Mouse (Mus musculus) urinary bladder, adult 2 months (tissue): ENCODE measurements around the gene Klf1. TPM values are rescaled to one million over a fixed set of nuclear protein-coding genes. Genes with fewer than 3 reads are reported as not detected.

ENCODE experiments used
- DNase-seq: peaks from one replicate; pipeline ENCODE4 v3.0.0; 2022; ENCODE audit warnings: low spot score
- polyA plus RNA-seq: library from polyadenylated mRNA; depleted of rRNA; stranded (reverse); fragments of >200 nt; gene quantifications from 2 replicates; pipeline ENCODE4 v1.2.3, GENCODE M21; 2012; rRNA removed

Klf1 gene
- polyA plus RNA-seq, 1 experiment = 0.15 TPM

DNA sequence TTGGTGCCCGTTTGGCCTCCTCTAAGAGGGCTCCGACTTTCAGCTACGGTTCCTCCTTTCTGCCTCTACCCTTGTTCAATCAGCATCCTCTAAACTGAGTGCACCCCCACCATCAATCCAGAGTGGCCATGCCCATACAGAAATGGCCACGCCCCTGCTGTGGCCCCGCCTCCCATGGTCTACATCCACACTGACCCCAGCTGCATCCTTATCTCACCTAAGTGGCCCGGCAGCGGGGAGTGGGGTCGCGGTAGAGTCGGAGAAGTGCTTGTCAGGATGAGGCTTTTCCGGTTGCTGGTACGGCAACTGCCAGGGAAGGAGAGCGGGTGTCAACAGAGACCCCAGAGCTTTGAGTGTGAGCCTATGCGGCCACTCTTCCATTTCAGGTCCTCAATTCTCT, 33.8 kb downstream of the Klf1 start:
- DNase-seq = no peak

DNA sequence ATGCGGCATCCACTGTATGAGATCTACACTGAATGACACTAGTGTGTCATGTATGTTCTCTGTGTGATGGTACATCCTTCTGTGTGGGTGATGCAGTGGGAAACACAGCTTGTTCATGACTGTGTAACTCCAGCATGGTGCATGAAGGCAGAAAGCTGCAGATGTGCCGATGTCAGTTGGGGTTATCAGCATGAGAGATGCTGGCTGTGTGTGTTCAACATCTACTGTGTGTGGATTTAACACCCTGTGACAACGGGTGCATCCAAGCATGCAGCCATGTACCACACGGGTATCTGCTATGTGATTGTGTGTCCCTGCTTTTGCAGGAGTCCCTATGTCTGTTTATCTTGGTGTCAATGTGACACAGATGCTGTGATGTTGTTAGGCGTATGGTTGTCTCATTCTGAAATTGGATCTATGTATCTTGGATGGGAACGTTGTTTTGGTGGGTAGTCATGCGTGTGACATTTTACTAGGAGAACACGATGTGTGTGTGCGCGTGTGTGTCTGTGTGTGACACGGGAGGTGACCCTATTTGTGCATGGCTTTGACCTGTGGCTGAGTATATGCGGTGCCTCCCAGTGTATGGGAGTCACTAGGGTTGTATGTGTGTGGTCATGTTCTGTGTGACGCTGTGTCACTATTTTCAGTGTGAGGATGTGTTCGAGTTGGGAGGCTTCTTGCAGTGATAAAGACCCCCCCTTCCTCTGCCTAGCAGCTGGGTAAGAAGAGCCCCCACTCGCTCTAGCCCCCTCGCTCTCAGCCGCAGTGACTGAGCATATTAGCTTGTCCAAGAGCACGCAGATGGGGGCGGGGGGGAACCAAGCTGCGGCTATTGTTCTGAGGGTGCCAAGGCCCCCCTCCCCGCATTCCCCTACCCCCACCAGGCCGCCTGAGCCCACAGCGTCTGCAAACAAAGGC, 34.6 kb downstream of the Klf1 start:
- no peak for DNase-seq

DNA sequence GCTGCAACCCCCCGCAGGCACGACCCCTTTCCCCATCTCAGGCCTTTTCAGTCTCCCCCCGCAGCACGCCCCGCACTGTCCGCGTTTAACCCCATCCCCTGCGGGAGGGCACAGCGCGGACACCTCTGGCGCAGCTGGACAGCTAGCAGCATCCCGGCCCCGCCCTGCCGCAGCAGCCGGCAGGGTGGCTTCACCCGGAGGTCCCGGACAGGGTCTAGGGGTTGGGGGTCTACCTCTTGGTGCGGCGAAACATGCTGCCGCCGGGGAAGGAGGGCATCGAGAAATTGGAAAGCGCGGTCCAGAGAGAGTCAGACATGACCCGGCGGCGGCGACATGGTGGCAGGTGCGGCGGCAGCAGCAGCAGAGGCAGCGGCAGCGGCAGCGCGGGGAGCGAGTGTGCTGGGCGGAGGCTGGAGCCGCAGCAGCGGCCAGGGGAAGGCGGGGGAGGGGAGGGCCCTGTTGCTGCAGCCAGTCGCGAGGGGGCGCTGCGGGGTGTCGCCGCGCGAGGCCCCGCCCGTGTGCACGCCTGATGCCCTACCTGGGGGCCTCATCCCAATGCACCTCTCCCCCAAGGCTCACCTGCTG, 35.3 kb downstream of the Klf1 start, which contains the start of gene Mast1:
Gene Mast1 (minus strand): TSS at position 398 of the 585 bp plus-strand sequence.
- peak; percentile 47 for DNase-seq

DNA sequence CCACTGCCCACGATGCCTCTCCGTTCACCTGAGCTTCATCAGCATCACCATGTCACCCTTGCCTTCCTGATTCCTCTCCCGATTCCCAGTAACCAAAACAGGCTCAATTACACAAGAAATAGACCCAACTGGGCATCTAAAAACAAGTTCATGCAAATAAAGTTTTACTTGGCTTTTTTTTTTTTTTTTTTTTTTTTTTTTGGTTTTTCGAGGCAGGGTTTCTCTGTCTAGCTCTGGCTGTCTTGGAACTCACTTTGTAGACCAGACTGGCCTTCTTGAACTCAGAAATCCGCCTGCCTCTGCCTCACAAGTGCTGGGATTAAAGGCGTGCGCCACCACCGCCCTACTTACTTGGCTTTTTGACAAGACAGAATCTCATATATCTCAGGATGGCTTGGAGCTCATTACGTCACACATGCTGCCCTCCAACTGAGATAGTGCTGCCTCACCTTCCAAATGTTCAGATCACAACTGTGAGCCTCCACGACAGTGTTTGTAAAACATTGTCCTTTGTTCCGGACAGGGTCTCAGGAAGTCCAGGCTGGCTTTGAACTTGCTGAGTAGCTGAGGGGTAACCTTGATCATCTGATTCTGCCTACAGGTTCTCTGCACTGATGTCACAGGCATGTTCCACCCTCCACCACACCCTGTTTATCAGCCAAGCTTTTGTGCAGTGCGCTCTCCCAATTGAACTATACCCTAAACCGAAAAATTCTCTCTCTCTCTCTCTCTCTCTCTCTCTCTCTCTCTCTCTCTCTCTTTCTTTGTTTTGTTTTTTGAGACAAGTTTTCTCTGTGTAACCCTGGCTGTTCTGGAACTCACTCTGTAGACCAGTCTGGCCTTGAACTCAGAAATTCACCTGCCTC, 36.1 kb downstream of the Klf1 start:
- no peak for DNase-seq

DNA sequence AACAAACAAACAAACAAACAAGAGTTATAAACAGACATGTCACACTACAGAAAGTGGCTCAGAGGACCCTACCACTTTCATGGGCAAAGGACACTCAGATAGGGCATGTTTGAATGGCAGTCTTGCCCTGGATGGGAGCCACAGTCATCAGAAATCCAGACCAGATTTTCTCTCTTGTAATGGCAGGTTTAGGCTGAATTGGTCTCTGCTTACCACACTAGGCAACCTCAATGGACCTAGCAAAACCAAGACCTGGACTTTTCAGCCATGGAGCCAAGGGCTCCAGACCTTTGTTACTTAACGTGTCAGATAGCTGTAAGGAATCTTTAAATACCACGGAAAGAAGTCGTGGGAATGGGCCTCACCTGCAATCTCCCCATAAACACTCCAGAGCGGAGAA, 42.0 kb downstream of the Klf1 start:
- no peak for DNase-seq

- no peak for DNase-seq
Observed at GRCm38 (mm10) chr8:84944478-84945160, 42.9 kb downstream of the Klf1 start.

DNA sequence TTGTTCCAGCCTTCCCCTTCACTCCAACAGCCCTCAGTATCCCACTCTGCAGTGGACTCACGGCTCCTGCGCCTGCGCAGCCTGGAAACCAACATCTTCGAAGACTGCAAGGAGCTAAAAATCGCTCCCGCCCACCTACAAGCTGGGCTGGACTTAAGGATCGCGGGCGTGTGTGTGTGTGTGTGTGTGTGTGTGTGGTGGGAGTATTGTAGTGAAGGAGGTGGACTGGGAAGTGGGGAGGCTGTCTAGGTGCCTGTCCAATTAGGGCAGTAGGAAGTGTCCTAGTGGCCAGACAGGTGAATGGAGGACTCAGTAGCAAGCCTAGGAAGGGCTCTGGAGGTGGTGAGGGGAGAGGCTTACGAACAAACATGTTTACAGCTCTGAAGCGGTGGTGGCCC, 43.5 kb downstream of the Klf1 start:
- no peak for DNase-seq

DNA sequence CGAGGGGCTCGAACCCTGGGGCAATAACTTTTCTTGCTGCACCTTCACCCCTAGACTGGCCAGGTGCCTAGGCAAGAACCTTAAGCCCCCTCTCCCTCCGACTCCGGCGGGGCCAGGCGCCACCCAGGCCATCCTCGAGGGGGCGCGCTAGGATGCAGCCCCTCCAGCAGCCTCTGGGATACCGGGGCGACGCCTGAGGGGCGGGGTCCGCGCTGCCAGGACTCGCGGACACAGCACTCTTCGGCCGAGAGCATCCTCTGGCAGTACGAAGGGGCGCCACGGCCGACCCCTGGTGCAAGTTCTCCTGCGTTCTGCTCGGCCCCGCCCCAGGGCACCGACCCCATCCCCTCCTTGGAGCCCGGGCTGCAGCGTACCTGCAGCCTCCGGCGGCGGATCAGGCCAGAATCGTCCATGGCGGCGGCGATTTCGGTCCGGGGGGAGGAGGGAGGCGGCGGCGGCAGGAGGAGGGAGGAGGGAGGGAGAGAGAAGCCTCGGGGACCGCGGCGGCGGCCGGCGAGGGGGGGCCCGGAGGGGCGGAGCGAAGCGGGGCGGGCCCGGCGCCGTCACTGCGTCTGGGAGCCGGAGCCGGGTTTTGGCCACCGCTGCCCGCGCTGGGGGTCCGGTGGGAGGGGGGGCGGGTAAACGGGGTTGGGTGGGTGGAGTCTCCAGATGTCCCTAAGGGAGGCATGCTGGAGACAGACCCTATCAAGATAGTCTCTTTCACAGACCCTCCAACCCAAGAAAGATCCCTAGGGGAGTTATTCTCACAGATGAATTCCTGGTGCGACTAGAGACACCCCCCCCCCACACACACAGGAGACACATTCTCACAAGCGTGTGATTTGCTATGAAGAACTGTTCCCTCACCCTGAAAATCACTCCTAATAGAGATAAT, 44.2 kb downstream of the Klf1 start:
- DNase-seq = no peak

- DNase-seq = no peak
Observed at GRCm38 (mm10) chr8:84946528-84947240, 45.0 kb downstream of the Klf1 start, which contains the start of gene Rtbdn. Gene Rtbdn, plus strand, starts transcription at chr8:84946991.

DNA sequence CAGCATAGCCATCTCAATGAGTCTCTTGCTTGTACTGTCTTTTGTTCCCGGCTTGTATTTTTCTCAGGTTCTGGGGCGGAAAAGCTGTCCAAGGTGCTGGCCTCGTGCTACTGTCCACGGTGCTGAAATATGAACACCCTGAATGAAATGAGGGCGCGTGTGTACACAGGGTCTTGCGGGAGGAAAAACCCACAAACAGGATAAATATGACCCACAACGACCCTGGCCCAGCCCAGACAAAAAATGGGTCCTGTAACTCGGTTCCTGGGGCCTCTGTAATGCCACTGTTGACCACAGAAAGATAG, 45.5 kb downstream of the Klf1 start:
- no peak for DNase-seq

- no peak for DNase-seq
Observed at GRCm38 (mm10) chr8:84949753-84950152, 48.0 kb downstream of the Klf1 start.

GRCm38 (mm10) chr8:84952612-84953255, 51.0 kb downstream of the Klf1 start:
- no peak for DNase-seq

Other genes starting within 250 kb of the Klf1 start
- 14.7 and 23.3 TPM in 2 replicates for gene Ier2, start 239.1 kb upstream of the Klf1 start, polyA plus RNA-seq
- gene Trmt1, start 215.6 kb upstream of the Klf1 start, polyA plus RNA-seq = 71.7 and 76.3 TPM in 2 replicates
- gene Nacc1, start 214.1 kb upstream of the Klf1 start, polyA plus RNA-seq = 39.5 and 49.4 TPM in 2 replicates
- gene Lyl1, start 200.5 kb upstream of the Klf1 start, polyA plus RNA-seq = 7.8 and 8.7 TPM in 2 replicates
- gene G430095P16Rik, start 178.9 kb upstream of the Klf1 start, polyA plus RNA-seq = 1.0 and 1.2 TPM in 2 replicates
- gene Nfix, start 101.6 kb upstream of the Klf1 start, polyA plus RNA-seq = 21.7 and 77.0 TPM in 2 replicates
- gene Dand5, start 79.1 kb upstream of the Klf1 start, polyA plus RNA-seq = 4.7 and 4.8 TPM in 2 replicates
- 22.0 and 22.2 TPM in 2 replicates for gene Gadd45gip1, start 70.4 kb upstream of the Klf1 start, polyA plus RNA-seq
- gene Rad23a, start 61.3 kb upstream of the Klf1 start, polyA plus RNA-seq = 63.3 and 69.9 TPM in 2 replicates
- 362 and 430 TPM in 2 replicates for gene Calr, start 55.0 kb upstream of the Klf1 start, polyA plus RNA-seq
- 39.2 and 51.4 TPM in 2 replicates for gene Farsa, start 44.9 kb upstream of the Klf1 start, polyA plus RNA-seq
- 2.8 and 3.2 TPM in 2 replicates for gene Syce2, start 29.8 kb upstream of the Klf1 start, polyA plus RNA-seq
- 31.4 and 33.1 TPM in 2 replicates for gene Gcdh, start 8.0 kb upstream of the Klf1 start, polyA plus RNA-seq
- 18.4 and 20.4 TPM in 2 replicates for gene Dnase2a, start 6.6 kb downstream of the Klf1 start, polyA plus RNA-seq
- 0.17 and 0.19 TPM in 2 replicates for gene Mast1, start 35.4 kb downstream of the Klf1 start, polyA plus RNA-seq
- not detected in 2 replicates for gene Rtbdn, start 45.1 kb downstream of the Klf1 start, polyA plus RNA-seq
- not detected in 2 replicates for gene Gm49661, start 67.5 kb downstream of the Klf1 start, polyA plus RNA-seq
- 215 and 231 TPM in 2 replicates for gene Prdx2, start 67.7 kb downstream of the Klf1 start, polyA plus RNA-seq
- 49.4 and 49.5 TPM in 2 replicates for gene Rnaseh2a, start 67.8 kb downstream of the Klf1 start, polyA plus RNA-seq
- 97.4 and 121 TPM in 2 replicates for gene Junb, start 76.8 kb downstream of the Klf1 start, polyA plus RNA-seq
- 26.9 and 28.5 TPM in 2 replicates for gene Hook2, start 88.7 kb downstream of the Klf1 start, polyA plus RNA-seq
- gene Best2, start 112.6 kb downstream of the Klf1 start, polyA plus RNA-seq = 0.04 TPM in 1 of 2 replicates, not detected in the other
- 113 and 136 TPM in 2 replicates for gene Asna1, start 123.4 kb downstream of the Klf1 start, polyA plus RNA-seq
- 109 and 140 TPM in 2 replicates for gene Trir, start 124.9 kb downstream of the Klf1 start, polyA plus RNA-seq
- 50.0 and 53.0 TPM in 2 replicates for gene Tnpo2, start 135.0 kb downstream of the Klf1 start, polyA plus RNA-seq
- 38.9 and 54.7 TPM in 2 replicates for gene Fbxw9, start 158.1 kb downstream of the Klf1 start, polyA plus RNA-seq
- 0.43 and 1.2 TPM in 2 replicates for gene Gm5741, start 166.1 kb downstream of the Klf1 start, polyA plus RNA-seq
- gene Dhps, start 169.8 kb downstream of the Klf1 start, polyA plus RNA-seq = 41.0 and 47.1 TPM in 2 replicates
- 95.6 and 103 TPM in 2 replicates for gene Wdr83os, start 178.8 kb downstream of the Klf1 start, polyA plus RNA-seq
- gene Wdr83, start 179.4 kb downstream of the Klf1 start, polyA plus RNA-seq = 35.8 and 45.7 TPM in 2 replicates
- 72.9 and 74.8 TPM in 2 replicates for gene Man2b1, start 181.3 kb downstream of the Klf1 start, polyA plus RNA-seq
- gene Zfp791, start 221.2 kb downstream of the Klf1 start, polyA plus RNA-seq = 3.9 and 4.3 TPM in 2 replicates
- not detected in 2 replicates for gene Cks1brt, start 250.0 kb downstream of the Klf1 start, polyA plus RNA-seq